Mouse (Mus musculus) forebrain, postnatal 0 days (tissue): ENCODE measurements around the gene Arsa. TPM values are rescaled to one million over a fixed set of nuclear protein-coding genes. Genes with fewer than 3 reads are reported as not detected.

Source experiments
- ATAC-seq: fragments of 200-750 bp; cut with Nextera tagmentation; 2 replicates; pipeline ENCODE4 v1.8.0; 2017; ENCODE audit warnings: mild to moderate bottlenecking, moderate library complexity
- DNase-seq: peaks from one replicate; pipeline ENCODE4 v3.0.0-alpha.2; 2015
- H3K27ac ChIP-seq: fragments of 300-500 bp; sonication (generic); 2 replicates; pipeline ENCODE4 v1.5.1; 2014; ENCODE audit warnings: low read depth, mild to moderate bottlenecking, antibody characterized with exemption, low read length, moderate library complexity, mixed read lengths
- H3K27me3 ChIP-seq: fragments of 300-500 bp; sonication (generic); 2 replicates; pipeline ENCODE4 v1.6.1; 2014; ENCODE audit warnings: mild to moderate bottlenecking, low read length, mixed read lengths; ENCODE audit not compliant: insufficient read depth
- H3K36me3 ChIP-seq: fragments of 300-500 bp; sonication (generic); 2 replicates; pipeline ENCODE4 v1.6.1; 2014; ENCODE audit warnings: mild to moderate bottlenecking, moderate library complexity; ENCODE audit not compliant: insufficient read depth
- H3K4me1 ChIP-seq: fragments of 300-500 bp; sonication (generic); 2 replicates; pipeline ENCODE4 v1.6.1; 2014; ENCODE audit warnings: antibody characterized with exemption; ENCODE audit not compliant: insufficient read depth
- H3K4me2 ChIP-seq: fragments of 300-500 bp; sonication (generic); 2 replicates; pipeline ENCODE4 v1.6.1; 2014; ENCODE audit warnings: low read depth, mild to moderate bottlenecking, moderate library complexity
- H3K4me3 ChIP-seq: fragments of 300-500 bp; sonication (generic); 2 replicates; pipeline ENCODE4 v1.5.1; 2014; ENCODE audit warnings: low read depth, low read length, mixed read lengths
- H3K9ac ChIP-seq: fragments of 300-500 bp; sonication (generic); 2 replicates; pipeline ENCODE4 v1.6.1; 2014; ENCODE audit warnings: mild to moderate bottlenecking
- H3K9me3 ChIP-seq: fragments of 300-500 bp; sonication (generic); 2 replicates; pipeline ENCODE4 v1.6.1; 2016; ENCODE audit warnings: low read length
- CTCF ChIP-seq: sonication (generic); IDR thresholded peaks from 2 replicates; pipeline ENCODE4 v1.5.1; 2016; ENCODE audit warnings: antibody characterized with exemption, control low read depth, low read depth
- WGBS: fragments of 180-500 bp; shearing (Covaris S2); extraction: QIAGEN DNeasy Blood & Tissue Kit; methylation state at CpG from one replicate; pipeline ENCODE4 v1.1.7; 2014; 5-methylcytosine and 5-hydroxymethylcytosine counted together
- polyA plus RNA-seq: library from polyadenylated mRNA; unstranded; fragments of >200 nt; fragmentation: Nextera tagmentation; extraction: Ambion mirVana; gene quantifications from 2 replicates; pipeline ENCODE4 v1.2.1, GENCODE M21; 2015
- total RNA-seq: library from RNA; depleted of rRNA; stranded (reverse); fragments of >200 nt; gene quantifications from 2 replicates; pipeline ENCODE4 v1.2.3, GENCODE M21; 2014

Gene Arsa
- total and polyA plus RNA-seq, 2 experiments from 2014 or later = 29.0 to 32.4 TPM

- H3K9me3 ChIP-seq = no peaks in the 10 kb centered on the region
- H3K27ac ChIP-seq = peak overlapping the region; percentile 89
- H3K9ac ChIP-seq = peak overlapping the region; percentile 74
- DNase-seq (no peak), ATAC-seq (no peak)
- TF ChIP-seq CTCF = peak; percentile 41
- H3K4me2 ChIP-seq = peak overlapping the region; percentile 95
- H3K4me1 ChIP-seq = peaks cover 10% of the 10 kb centered on the region; the same call in 1 of the 2 replicates
- peaks cover 23% of the 10 kb centered on the region for H3K36me3 ChIP-seq
- H3K27me3 ChIP-seq = no peaks in the 10 kb centered on the region
- H3K4me3 ChIP-seq = peak overlapping the region; percentile 65
- 47% methylated on average over 6 of the region's 6 CpGs for WGBS
Measured at GRCm38 (mm10) chr15:89430341-89430740, 46.9 kb downstream of the Arsa start.

GRCm38 (mm10) chr15:89429352-89430221 is 47.6 kb downstream of the Arsa start, which contains the start of the genes C730034F03Rik, Gm44502 and Chkb:
C730034F03Rik (plus strand) TSS chr15:89429589.
Gm44502 (minus strand) TSS chr15:89429696.
Chkb (minus strand) TSS chr15:89429908.
- no peaks in the 10 kb centered on the region for H3K27me3 ChIP-seq
- peak within 1 kb of the TSS; percentile 65 for H3K4me3 ChIP-seq
- H3K27ac ChIP-seq = peak within 1 kb of the TSS; percentile 89
- no peak; the same call in 1 of the 2 replicates for TF ChIP-seq CTCF
- peak within 1 kb of the TSS; percentile 74 for H3K9ac ChIP-seq
- H3K4me1 ChIP-seq = peaks cover 10% of the 10 kb centered on the region; the same call in 1 of the 2 replicates
- under 1% methylated on average over 70 of the region's 70 CpGs for WGBS
- peaks cover 23% of the 10 kb centered on the region for H3K36me3 ChIP-seq
- no peaks in the 10 kb centered on the region for H3K9me3 ChIP-seq
- H3K4me2 ChIP-seq = peak within 1 kb of the TSS; percentile 95
- ATAC-seq = peak; percentile 95
- peak; percentile 95 for DNase-seq

GRCm38 (mm10) chr15:89428821-89429351 is 48.3 kb downstream of the Arsa start:
- Histone ChIP-seq H3K36me3 (peaks cover 23% of the 10 kb centered on the region), H3K27ac (peak overlapping the region; percentile 42; the same call in 1 of the 2 replicates), H3K9ac (peak overlapping the region; percentile 74), H3K4me2 (peak overlapping the region; percentile 95), H3K4me1 (peaks cover 10% of the 10 kb centered on the region; the same call in 1 of the 2 replicates), H3K9me3 (no peaks in the 10 kb centered on the region), H3K4me3 (peak overlapping the region; percentile 65), H3K27me3 (no peaks in the 10 kb centered on the region)
- WGBS = 4% methylated on average over 22 of the region's 22 CpGs
- ATAC-seq (peak; percentile 15), DNase-seq (peak; percentile 35)
- TF ChIP-seq CTCF = no peak

- 83% methylated on average over 19 of the region's 19 CpGs for WGBS
- DNase-seq = no peak
- Histone ChIP-seq H3K27me3 (no peaks in the 10 kb centered on the region), H3K36me3 (peaks cover 23% of the 10 kb centered on the region), H3K9me3 (no peaks in the 10 kb centered on the region), H3K4me2 (peak overlapping the region; percentile 95), H3K4me1 (peaks cover 10% of the 10 kb centered on the region; the same call in 1 of the 2 replicates), H3K27ac (no peak overlapping the region), H3K9ac (0 out of 2 replicates have a peak overlapping the region, but pooled peaks have one; percentile 74), H3K4me3 (peak overlapping the region; percentile 65)
- no peak for TF ChIP-seq CTCF
- ATAC-seq = no peak
Measured at GRCm38 (mm10) chr15:89428136-89428790, 49.0 kb downstream of the Arsa start.

GRCm38 (mm10) chr15:89426716-89427115 is 50.5 kb downstream of the Arsa start:
- Histone ChIP-seq H3K27ac (no peak overlapping the region), H3K4me1 (peaks cover 10% of the 10 kb centered on the region; the same call in 1 of the 2 replicates), H3K4me3 (no peak overlapping the region), H3K9ac (no peak overlapping the region), H3K36me3 (peaks cover 28% of the 10 kb centered on the region), H3K9me3 (no peaks in the 10 kb centered on the region), H3K4me2 (no peak overlapping the region), H3K27me3 (no peaks in the 10 kb centered on the region)
- DNase-seq (no peak), ATAC-seq (no peak)
- 83% methylated on average over 10 of the region's 10 CpGs for WGBS
- TF ChIP-seq CTCF = no peak

GRCm38 (mm10) chr15:89425711-89426121 is 51.5 kb downstream of the Arsa start, which contains the start of gene Cpt1b:
Cpt1b (minus strand) TSS chr15:89425863.
- no peaks in the 10 kb centered on the region for H3K27me3 ChIP-seq
- no peak for TF ChIP-seq CTCF
- WGBS = 47% methylated on average over 6 of the region's 6 CpGs
- peaks cover 28% of the 10 kb centered on the region for H3K36me3 ChIP-seq
- H3K4me3 ChIP-seq = no peak within 1 kb of the TSS
- H3K9ac ChIP-seq = no peak within 1 kb of the TSS
- no peak within 1 kb of the TSS for H3K27ac ChIP-seq
- no peak within 1 kb of the TSS for H3K4me2 ChIP-seq
- H3K4me1 ChIP-seq = peaks cover 10% of the 10 kb centered on the region; the same call in 1 of the 2 replicates
- no peak for ATAC-seq
- no peaks in the 10 kb centered on the region for H3K9me3 ChIP-seq
- no peak for DNase-seq
